Mouse (Mus musculus) cerebellum, postnatal 25 days (tissue): ENCODE data around the gene Dpp7.

Experiments
- DNase-seq, 2 experiments: peaks; one replicate each; pipeline ENCODE4 v3.0.0; 2021; ENCODE audit warnings: mixed read lengths in 2 of 2

Gene Dpp7

GRCm38 (mm10) chr2:25356208-25357079, at the start of gene Dpp7:
Gene Dpp7 (minus strand): TSS chr2:25356359.
- DNase-seq = peak; percentile 88 to 93

DNA sequence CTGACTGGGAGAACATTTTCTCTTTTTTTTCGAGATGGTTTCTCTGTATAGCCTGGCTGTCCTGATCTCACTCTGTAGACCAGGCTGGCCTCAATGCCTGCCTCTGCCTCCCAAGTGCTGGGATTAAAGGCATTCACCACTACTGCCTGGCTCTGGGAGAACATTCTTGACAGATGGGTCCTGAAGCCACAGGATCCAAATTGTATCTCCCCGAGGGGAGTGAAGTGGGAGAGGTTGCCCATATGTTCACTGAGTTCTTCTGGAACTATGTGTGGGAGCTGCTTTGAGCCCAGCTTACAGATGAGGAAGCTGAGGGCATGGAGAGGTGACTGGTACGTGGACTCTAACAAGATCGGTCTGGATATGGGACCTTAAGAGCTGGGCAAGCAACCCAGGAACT, 47.8 kb upstream of the Dpp7 start:
- DNase-seq = no peak

DNA sequence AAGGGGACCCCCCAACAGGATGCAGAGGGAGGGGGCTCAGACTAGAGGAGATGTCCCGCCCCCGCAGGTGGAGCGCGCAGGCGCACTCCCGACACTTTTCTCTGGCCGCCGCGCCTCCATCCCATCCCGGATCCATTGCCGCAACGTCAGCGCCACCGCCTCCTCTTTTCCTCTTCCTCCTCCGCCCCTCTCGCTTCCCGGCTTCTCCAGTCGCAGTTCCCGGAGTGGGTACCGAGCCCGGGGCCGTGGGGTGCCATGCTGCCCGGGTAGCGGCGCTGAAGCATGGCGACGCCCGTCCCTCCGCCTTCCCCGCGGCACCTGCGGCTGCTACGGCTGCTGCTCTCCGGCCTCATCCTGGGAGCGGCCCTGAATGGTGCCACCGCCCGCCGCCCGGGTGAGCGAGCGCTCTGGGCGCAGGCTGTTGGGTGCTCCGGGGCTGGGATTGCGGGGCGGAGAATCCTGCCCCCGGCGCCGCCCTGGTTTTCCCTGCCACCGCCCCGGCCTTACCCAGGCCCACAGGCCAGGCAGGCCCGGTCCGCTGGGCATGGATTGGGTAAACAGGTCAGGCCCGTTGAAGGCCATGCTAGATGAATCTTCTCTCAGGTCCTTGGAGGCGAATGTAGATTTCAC, 46.9 kb upstream of the Dpp7 start:
- peak; percentile 94 to 96 for DNase-seq

DNA sequence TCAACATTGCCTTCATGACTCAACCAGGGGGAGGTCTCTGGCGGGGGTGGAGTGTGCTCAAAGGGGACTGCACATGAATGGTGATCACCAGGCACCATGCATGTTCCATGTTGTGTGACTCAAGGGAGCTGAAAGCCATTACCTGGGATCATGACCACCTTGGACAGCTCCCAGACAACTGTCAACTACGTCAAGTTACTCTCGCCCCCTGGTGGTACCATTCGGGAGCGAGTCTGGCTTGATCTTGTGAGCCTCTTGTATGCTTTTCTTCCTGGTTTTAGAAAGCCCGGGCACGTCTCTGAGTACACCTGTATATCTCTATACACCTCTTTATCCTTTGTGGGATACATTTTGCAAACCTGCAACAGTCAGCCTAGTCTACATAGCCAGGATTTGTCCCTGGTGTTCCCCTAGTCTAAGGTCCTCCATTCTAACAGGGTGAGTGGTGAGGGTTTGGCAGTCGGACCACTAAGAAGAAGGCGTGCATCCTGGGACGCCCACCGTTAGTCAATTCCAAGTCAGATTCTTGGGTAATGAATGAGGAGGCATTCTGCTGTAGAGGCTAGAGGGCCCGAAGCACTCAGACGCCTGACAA, 46.3 kb upstream of the Dpp7 start:
- peak; percentile 73 to 83 for DNase-seq

DNA sequence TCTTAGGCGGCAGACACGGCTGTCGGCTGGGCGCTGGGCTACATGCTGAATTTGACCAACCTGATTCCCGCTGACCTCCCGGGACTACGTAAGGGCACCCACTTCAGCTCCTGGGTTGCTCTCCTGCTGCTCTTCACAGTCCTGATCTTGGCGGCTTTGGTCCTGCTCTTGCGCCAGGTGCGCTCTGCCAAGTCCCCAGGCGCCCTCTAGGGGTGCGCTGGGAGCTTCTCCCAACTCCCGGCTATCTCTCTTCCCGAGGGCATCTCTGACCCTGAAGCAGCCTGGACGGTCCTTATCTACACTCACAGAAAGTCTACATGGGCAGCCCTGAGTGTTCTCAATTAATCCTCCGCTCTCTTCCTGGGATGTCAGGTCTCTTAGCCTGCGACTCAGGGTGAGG, 44.6 kb upstream of the Dpp7 start:
- peak; percentile 79 to 88 for DNase-seq

DNA sequence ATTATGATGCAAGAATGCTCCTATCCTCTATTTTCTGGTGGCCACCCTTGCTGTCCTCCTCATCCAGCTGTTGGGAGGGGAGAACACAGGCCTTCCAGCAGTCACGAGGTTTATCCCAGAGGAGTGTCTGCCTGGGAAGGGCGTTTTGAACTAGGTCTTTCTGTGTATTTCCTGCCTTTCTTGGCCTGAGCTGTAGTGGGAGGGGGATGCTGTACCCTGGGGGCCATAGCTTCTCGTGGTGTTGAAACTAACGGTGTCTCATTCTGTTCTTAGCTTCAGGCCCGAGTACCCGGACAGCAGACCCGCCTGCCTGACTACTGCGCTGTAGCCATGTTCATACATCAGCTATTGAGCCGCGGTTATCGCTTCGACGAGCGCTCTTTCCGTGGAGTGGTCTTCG, 44.1 kb upstream of the Dpp7 start:
- DNase-seq = no peak

- DNase-seq = no peak
Measured at GRCm38 (mm10) chr2:25399051-25399450, 42.9 kb upstream of the Dpp7 start, which contains the start of gene Npdc1. Gene Npdc1 (plus strand): TSS chr2:25399351.

GRCm38 (mm10) chr2:25398065-25398464, 41.9 kb upstream of the Dpp7 start:
- DNase-seq = no peak

DNA sequence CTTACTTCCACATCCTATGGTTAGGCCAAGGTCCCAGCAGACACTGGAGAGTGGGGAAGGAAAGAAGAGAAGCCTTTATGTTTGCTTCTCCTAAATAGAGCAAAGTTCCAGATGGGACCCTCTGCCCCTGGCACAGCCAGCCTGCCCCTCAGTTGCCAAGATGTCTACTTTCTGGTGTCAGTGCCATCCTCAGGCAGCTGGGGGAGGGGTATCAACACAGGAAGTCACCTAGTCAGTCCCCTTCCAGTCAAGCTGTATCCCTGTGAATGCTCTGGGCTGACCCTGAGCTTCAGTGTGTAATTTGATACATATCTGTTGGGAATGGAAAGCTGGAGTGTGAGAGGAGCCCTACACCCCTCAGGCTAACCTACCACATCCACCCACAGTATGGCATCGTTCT, 40.9 kb upstream of the Dpp7 start:
- no peak for DNase-seq

GRCm38 (mm10) chr2:25396597-25396983, 40.4 kb upstream of the Dpp7 start:
- DNase-seq = peak; percentile 80 to 84

- peak; percentile 61 to 62 for DNase-seq
Measured at GRCm38 (mm10) chr2:25395721-25396596, 39.8 kb upstream of the Dpp7 start, which contains the start of gene Entpd2. Gene Entpd2 (plus strand): TSS chr2:25395874.

DNA sequence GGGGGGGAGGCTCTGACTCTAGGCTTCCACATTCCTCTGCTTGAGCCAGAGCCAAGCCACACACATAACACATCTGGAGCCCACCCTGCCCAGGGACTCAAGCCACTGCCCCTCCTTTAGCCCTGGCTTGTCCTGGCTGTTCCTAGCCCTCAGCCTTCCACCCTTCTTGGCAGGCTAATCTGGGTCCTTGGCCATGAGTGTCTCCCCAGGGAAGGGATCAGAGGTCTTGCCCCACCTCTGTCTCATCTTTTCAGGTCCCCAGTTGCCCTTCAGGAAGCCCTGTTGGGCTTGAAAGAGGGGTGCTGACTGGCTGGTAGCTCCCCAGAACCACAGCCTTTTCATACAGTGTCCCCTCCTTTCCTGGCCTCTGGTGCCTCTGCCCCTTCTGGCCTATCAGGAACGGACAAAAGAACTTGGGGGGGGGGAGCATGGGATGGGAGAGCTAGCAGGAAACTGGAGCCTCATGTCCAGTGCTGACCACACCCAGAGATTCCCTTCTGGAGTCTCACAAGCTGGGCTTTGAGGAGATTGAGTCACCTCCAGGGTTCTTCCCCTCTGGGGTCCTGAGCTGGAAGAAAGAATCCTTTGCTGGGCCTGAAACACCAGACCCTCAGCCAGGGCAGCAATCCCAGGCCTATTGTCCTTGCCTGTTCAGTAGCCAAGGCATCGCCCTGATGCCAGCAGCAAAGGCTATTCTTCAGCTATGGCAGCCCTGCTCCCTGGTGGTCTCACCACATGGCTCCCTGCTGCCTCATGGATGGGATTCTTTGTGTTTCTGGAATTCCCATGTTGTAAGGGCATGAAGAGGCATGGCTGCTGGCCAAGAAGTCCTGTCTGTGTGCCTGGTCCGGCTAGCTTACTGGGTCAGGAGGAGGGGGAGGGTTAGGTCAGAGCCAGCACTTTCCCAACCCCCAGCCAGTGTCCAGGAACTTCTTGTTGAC, 38.4 kb upstream of the Dpp7 start:
- peak; percentile 34 to 61 for DNase-seq

DNA sequence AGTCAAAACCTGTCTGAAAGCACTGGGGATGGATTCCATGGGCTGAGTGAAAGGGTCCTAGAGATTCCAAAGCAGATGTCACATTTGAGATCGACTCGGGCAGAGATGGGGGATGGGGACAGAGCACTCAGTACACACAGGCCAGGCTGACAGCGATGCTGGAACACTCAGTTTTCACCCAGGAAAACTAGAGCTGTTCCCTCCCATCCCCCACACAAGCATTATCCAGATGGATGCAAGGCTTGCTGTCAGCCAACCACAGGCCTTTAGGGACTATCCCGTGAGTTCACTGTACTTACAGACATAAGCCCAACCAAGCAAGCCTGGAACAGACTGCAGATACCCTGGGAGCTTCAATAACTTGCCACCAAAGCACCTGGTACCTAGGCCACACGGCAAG, 35.1 kb upstream of the Dpp7 start:
- no peak for DNase-seq

DNA sequence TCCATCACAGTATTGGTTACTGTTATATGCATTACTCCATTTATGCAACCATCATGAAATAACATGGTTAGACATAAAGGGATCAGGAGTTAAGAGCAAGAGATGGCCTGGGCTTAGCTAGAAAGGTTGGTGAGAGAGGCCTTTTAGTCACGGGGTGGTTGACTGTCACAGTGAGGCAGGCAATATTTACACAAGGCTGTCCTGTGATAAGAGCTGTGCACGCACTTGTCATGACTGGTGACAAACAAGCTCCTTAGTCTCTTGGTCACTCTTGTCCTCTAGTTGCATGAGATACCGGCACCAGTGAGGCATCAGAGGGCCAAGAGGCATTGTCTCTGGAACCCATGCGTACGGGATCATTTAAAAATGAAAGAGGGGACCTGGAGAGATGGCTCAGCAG, 28.3 kb upstream of the Dpp7 start:
- no peak for DNase-seq

DNA sequence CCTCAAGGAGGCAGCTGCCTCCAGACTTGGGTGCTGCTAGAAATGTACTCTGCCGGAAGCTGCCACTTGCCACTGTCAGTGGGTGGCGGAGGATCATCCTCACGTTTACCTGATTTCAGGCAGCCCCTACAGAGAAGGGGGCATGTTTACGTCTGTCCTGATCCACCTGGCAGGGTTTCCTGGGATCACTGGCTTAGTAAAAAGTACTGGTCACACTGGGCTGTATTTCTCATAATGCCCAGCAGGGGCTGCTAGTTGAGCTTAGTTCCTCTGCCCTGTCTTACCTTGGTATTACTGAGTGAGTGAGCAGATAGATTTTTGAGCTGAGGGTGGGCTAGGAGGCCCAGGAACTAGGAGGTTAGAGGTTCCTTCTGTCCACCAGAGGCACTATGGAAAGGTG, 20.4 kb upstream of the Dpp7 start:
- DNase-seq = peak; percentile 75 to 84

- no peak for DNase-seq
Measured at GRCm38 (mm10) chr2:25373431-25373830, 17.3 kb upstream of the Dpp7 start.

DNA sequence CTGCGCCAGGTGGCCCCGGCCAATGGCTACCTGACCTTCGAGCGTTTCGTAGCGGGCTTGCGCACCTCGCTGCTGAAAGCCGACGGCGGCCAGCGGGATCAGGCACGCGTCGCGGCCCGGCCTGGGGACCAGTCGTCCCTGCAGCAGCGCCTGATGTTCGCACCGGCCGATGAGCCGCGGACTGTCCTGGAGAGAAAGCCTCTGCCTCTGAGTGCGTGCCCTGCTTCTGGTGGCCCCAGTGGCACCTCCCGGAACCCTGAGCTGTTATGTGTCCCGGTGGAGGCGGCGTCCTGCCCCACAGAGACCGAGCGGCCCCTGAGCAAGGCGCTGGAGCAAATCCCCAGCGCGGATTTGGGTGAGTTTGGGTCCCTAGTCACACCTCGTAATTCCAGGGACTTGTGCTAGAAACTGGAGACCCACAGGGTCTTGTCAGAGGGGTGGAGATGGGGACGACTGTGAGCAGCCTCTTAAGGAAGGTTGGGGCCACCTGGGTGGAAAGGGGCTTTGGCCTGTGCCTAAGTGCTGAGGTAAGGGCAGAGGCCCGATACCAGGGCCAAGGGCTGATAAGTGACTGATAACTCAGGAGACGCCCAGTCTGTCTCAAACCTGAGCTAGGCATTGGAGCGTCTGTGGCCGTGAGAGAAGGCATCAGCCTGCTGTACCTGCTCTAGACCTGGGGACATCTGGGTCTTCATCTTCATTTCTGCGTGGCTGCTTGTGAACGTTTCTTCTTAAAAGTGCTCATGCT, 16.7 kb upstream of the Dpp7 start:
- DNase-seq = no peak

GRCm38 (mm10) chr2:25371764-25372643, 15.8 kb upstream of the Dpp7 start, which contains the start of gene Sapcd2:
Gene Sapcd2 (plus strand): TSS chr2:25372321.
- DNase-seq = peak; percentile 89 to 91

DNA sequence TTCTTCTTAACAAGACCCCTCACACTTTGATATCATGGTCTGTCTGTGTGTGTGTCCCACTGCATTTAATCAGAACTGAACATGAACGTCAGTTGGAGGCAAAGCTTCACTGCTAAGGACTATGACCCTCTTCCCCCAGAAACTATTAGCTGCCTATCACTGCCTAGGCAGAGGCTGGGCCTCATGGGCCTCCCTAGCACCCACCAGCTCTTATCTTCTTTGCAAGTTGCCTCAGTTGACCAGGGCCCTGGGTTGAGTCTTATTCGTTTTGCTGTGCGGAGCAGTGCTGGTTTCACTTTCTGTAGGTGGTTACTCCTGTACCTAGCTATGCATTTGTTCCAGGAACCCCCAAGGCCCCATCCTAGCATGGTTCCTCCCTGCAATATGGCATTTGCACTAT, 13.8 kb upstream of the Dpp7 start:
- no peak for DNase-seq
